Mouse (Mus musculus) thymus, adult 2 months (tissue): ENCODE data around the gene Egln3.

Source experiments
- CTCF ChIP-seq: fragments of 200-500 bp; IDR thresholded peaks from 2 replicates; pipeline ENCODE4 v1.5.1; 2012; ENCODE audit warnings: mild to moderate bottlenecking, control low read depth, low read length, moderate library complexity, borderline replicate concordance; ENCODE audit not compliant: control insufficient read depth, poor library complexity, insufficient read depth; ENCODE audit errors: extremely low read depth
- POLR2A ChIP-seq: fragments of 200-500 bp; IDR thresholded peaks from 2 replicates; pipeline ENCODE4 v1.6.1; 2012; ENCODE audit warnings: mild to moderate bottlenecking, low read length, control low read depth, moderate library complexity; ENCODE audit not compliant: control insufficient read depth, poor library complexity, insufficient read depth; ENCODE audit errors: extremely low read depth

DNA sequence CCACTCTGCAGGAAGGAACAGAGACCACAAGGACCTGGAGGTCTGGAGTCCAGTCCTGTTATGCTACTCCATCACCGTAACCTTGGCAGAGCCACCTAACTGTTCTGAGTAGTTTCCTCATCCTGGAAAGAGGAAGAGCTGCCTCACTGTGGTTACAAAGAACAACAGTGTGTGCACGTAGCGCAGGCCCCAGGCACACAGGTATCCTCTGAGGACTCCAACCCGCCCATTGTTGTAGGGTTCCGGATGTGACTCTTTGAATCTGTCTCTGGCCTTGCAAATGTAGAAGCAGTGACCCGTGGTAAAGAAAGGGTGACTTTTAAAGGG, 39.0 kb downstream of the Egln3 start:
- TF ChIP-seq POLR2A, result no peak
- TF ChIP-seq CTCF, result no peak
